Mouse (Mus musculus) A20 (cell line): ENCODE results near the gene Hand1.

Experiments used
- DNase-seq: peaks from one replicate; pipeline ENCODE4 v3.0.0-alpha.2; 2011; ENCODE audit warnings: low read depth, low spot score

The Hand1 gene

DNA sequence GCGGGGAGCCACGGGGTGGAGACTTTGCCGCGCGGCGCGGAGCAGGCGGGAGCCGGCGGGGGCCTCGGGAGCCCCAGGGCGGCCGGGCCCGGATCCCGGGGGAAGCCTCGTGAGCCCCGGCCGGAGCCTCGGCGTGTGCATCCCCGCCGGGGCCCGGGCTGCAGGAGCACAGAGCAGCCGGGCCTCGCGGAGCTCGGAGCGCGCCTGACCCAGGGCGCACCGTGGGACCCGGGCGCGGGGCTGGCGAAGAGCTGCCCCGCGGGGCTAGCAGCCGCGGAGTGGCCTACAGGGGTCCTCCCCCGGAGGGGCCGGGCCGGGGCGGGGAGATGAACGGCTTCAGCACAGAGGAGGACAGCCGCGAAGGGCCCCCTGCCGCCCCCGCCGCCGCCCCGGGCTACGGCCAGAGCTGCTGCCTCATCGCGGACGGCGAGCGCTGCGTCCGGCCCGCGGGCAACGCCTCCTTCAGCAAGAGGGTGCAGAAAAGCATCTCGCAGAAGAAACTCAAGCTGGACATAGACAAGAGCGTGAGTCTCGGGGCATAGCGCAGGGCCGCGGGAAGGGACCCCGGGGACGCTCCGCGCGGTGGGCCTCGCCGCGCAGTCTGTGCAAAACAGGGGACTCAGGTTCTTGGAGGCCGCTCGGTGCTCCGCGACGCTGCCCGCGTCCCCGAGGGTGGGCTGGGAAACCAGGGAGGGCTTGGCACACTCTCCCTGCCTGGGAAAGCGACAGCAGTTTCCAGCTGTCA is 30.7 kb downstream of the Hand1 start:
- DNase-seq: peak; percentile 65

DNA sequence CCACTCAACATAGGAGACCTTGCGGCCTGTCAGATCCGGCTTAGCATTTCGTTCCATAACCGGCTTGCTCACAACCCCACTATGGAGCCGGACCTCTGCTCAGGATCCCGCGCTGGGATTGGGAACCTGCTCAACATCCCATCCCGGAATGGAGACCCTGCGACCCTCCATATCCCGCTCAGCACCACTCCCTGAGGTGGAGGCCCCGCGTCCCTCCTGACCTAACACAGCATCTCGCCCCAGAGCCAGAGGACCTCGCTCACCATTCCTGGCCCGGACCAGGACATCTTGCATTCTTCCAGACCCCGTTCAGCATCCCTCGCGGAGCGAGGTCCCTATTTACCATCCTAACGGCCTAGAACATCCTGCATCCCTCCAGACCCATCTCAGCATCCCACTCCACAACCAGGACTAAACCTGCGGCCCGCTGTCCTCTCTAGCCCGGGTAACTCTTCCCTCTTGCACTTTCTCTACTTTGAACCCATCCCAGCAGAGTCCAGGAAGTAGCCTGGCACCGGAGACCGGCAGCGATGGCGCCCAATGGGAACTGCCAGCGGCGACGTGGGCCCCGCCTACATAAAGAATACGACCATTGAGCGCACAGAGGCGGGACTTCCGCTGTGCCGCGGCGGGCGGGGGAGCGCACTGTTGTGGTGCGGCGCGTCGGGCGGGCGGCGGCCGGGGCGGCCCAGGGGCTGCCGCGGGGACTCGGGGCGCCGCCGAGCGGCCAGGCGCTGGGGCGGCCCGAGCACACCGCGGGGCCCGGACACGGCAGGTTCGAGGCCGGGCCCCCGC is 31.4 kb downstream of the Hand1 start, which contains the start of gene Sap30l:
Sap30l (plus strand) TSS at position 667 of the 795 bp plus-strand sequence.
- DNase-seq: peak; percentile 95

DNA sequence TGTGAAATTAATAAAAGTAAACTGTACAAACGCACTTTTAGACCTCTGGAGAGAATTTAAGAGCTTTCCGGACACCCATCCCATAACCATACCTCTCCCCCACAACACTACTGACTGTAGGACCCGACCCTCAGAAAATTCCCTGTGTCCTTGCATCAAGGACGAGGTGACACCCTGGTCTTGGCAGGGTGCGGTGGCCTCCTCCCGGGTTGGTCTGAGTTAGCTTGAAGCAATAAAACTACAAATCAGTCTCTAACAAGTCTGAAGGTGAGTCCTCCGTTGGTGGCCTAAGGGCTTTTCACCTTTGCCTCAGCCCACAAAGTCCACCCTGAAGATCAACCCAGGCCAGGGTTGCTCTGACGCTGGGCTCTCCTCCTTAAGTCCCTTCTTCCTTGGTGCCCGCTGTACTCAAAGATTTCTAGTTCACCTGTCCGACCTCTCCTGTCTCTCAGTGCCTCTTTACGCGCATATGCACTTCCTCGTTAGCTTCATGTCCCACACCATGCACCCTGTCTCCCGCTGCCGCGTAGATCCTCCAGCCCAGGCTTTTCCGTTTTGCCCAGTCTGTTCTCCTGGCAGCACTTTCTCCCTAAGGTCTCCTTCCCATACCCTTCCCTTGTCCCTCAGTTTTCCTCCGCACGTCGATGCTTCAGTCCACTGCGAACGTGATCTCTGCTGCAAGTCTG is 32.2 kb downstream of the Hand1 start:
- peak; percentile 67 for DNase-seq

DNA sequence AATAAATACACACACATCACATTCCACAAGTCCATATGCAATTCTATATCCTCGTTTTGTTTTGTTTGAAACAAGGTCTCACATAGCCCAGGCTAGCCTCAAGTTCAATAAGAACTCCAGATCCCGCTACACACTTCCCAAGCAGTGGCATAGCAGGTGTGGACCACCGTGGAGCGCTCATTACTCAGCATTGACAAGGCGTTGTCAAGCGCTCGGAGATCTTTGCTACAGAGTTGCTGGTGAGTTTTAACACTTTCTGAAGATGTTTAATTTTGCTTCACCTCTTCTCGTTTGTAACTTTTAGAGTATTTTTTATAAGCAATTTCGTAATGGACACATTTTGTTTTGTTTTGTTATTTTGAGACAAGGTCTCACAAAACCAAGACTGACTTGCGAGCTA is 33.2 kb downstream of the Hand1 start:
- DNase-seq: no peak

DNA sequence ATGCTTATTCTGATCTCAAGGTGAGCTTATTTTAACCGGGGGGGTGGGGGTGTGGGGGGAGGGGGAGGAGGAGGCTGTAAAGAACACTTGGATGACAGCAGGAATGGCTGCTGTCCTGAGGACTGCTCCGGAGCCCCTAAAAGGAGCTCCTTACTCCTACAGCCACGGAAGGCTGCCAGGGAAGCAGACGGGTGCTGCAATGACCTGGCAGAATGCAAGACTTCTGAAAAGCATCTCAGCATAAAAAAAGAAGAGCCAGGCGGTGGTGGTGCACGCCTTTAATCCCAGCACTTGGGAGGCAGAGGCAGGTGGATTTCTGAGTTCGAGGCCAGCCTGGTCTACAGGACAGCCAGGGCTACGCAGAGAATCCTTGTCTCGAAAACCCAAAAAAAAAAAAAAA is 34.8 kb downstream of the Hand1 start:
- no peak for DNase-seq

DNA sequence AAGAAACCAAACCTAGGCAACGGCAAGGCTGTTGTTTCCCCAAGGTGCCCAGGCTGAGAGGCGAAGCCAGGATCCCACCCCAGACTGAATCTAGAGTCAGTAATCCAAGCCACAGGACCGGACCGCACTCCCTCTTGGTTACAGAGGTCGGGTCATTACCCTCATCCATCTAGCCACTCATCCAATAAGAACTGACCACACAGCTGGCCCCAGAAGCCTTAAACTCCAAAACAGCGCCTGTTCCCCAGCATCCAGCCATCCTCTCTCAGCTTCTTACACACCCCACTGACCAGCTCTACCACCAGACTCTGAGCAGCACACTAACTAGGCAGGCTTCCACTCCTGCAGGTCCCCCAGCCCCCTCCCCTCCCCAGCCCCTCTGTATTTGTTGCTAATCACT is 37.5 kb downstream of the Hand1 start:
- no peak for DNase-seq

DNA sequence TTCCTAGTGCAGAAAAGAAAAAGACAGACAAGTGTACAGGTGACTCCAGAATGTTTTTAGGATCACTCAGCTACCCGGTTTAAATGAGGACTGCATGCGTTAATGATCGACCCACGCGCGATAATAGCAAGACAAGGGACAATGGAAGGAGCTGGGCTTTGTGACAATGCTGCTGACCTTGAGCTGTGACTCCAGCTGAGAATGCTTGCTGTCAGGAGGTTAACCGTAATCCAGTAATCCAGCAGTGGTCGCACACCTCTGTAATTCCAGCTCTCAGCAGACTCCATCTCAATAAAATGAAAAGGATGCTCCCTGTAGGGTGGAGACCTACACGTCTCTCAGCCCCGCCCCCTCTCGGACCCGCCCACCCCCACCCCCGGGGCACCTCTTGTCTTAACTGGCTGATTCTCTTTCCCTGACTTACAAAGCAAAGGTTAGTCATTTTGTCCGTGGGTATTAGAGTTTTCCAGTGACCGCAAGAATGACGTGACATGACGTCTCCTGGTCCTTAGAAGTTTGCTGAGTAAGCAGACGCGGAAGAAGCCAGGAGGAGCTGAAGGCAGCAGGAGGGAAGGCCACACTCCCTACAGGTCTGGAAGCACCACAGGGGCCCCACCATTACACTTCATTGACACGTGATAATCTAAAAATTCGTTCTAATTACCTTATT is 41.6 kb downstream of the Hand1 start:
- no peak for DNase-seq

DNA sequence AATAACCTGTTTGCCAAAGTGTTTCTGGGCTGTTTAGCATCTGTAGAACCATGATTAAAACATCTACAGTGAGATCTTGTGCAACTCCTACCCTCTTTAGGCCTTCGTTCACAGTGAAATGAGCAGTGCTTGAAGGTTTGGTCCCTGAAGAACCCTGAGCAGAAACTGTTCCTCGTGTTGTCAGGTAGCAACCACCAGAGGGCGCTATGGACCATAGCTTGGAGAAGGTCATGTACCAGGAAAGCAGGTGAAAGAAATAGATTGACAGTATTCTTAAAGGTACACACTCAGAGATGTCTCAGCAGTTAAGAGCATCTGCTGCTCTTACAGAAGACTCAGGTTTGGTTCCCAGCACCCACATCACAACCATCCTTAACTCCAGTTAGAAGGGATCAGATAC is 44.7 kb downstream of the Hand1 start:
- DNase-seq: peak; percentile 57

DNA sequence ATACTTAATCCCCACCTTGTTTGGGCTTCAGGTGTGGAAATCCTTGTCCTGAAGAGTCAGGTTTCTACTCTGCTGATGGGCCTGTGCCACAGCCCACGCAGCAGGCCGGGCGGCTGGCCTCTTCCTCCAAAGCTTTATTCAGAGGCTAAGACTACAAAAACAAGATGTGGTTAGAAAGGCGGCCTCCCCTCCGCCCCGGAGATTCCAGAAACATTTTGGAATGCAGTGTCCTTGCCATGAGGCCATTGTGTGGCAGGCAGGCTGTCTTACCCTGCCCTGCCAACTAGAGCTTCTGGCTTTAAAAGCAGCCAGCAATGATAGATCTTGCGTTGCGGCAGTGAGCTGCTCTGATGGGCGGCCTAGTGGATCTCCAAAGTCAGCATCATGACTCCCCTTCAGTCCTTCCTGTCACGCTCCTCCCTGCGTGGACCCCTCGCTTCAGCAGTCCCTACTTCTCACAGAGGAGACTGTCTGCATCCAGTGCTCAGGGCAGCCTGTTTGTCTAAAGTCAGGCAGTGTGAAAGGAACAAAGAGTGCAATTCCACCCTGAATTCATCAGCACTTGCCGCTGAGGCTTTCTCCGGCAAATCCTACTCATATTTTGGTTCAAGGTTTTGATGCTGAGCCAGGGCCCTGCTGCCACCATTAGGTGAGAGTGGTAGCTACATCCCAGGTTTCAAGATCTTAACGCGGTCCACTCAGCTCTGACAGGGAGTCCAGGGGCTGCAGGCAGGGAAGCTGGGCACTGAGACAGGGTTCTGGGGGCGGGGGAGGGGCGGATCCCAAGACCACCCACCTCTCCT is 45.8 kb downstream of the Hand1 start:
- no peak for DNase-seq

DNA sequence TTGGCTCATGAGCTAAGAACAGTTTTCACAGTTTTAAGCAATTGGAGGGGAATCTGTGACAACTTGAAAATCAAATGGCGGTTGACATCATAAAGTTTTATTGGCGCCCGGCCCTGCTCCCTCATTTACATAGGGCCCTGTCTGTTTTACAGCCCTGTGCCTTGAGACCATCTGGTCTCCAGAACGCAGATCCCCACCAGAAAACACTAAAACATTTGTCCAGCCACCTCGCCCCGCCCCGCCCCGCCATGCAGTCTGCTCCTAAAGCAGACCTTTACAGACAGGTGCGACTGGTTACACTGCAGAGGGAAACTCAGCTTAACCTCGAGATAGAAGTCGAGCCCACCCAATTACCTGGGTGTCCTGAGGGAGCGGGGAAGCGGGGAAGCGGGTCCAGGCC is 52.8 kb downstream of the Hand1 start:
- DNase-seq: no peak
